Mouse (Mus musculus) layer of hippocampus, postnatal 10 days (tissue): ENCODE measurements around the gene Nrg3. TPM values are rescaled to one million over a fixed set of nuclear protein-coding genes. Genes with fewer than 3 reads are reported as not detected.

Experiments
- DNase-seq, 2 experiments: peaks; one replicate each; pipeline ENCODE4 v3.0.0; 2021; ENCODE audit warnings: low spot score in 2 of 2
- total RNA-seq, 2 experiments: library from RNA; stranded (reverse); gene quantifications; 2 replicates each; pipeline ENCODE4 v1.2.3; 2021

Nrg3 gene
- total RNA-seq, 2 experiments from 2014 or later, result 73.0 to 77.2 TPM

GRCm38 (mm10) chr14:38991847-38992573, 480.9 kb downstream of the Nrg3 start:
- DNase-seq, result peak in 1 of 2 experiments; percentile 24

GRCm38 (mm10) chr14:38959367-38959766, 513.5 kb downstream of the Nrg3 start:
- DNase-seq, result no peak

- no peak for DNase-seq
These were observed 535.4 kb downstream of the Nrg3 start for GRCm38 (mm10) chr14:38937481-38937880.

GRCm38 (mm10) chr14:38936483-38937054, 536.3 kb downstream of the Nrg3 start:
- no peak for DNase-seq

- DNase-seq, result no peak
These were observed 549.2 kb downstream of the Nrg3 start for GRCm38 (mm10) chr14:38923652-38924051.

GRCm38 (mm10) chr14:38920800-38921199, 552.1 kb downstream of the Nrg3 start:
- DNase-seq, result no peak

- no peak for DNase-seq
These were observed 602.3 kb downstream of the Nrg3 start for GRCm38 (mm10) chr14:38870591-38870990.

GRCm38 (mm10) chr14:38847566-38847965, 625.3 kb downstream of the Nrg3 start:
- no peak for DNase-seq

GRCm38 (mm10) chr14:38847091-38847490, 625.8 kb downstream of the Nrg3 start:
- no peak for DNase-seq

GRCm38 (mm10) chr14:38835006-38835405, 637.9 kb downstream of the Nrg3 start:
- no peak for DNase-seq

- DNase-seq, result no peak
These were observed 648.0 kb downstream of the Nrg3 start for GRCm38 (mm10) chr14:38824891-38825290.

- DNase-seq, result no peak
These were observed 675.9 kb downstream of the Nrg3 start for GRCm38 (mm10) chr14:38797027-38797426.

- DNase-seq, result no peak
These were observed 697.4 kb downstream of the Nrg3 start for GRCm38 (mm10) chr14:38775291-38776116.

- no peak for DNase-seq
These were observed 698.1 kb downstream of the Nrg3 start for GRCm38 (mm10) chr14:38774811-38775210.

GRCm38 (mm10) chr14:38730465-38730864, 742.4 kb downstream of the Nrg3 start:
- no peak for DNase-seq

- DNase-seq, result no peak
These were observed 769.0 kb downstream of the Nrg3 start for GRCm38 (mm10) chr14:38703894-38704293.

GRCm38 (mm10) chr14:38702596-38703393, 770.1 kb downstream of the Nrg3 start:
- DNase-seq, result no peak

- no peak for DNase-seq
These were observed 771.5 kb downstream of the Nrg3 start for GRCm38 (mm10) chr14:38701413-38701812.

GRCm38 (mm10) chr14:38700972-38701371, 771.9 kb downstream of the Nrg3 start:
- no peak for DNase-seq

- no peak for DNase-seq
These were observed 812.9 kb downstream of the Nrg3 start for GRCm38 (mm10) chr14:38659973-38660372.

- DNase-seq, result no peak
These were observed 835.8 kb downstream of the Nrg3 start for GRCm38 (mm10) chr14:38637070-38637469.
